Mouse (Mus musculus): ENCODE measurements at regions not wholly inside any gene's neighbourhood (a gene's known extent, or its start where the extent isn't known, plus 50 kb on each side); places are given as distances from the start of the nearest gene placed in this dataset.

DNA sequence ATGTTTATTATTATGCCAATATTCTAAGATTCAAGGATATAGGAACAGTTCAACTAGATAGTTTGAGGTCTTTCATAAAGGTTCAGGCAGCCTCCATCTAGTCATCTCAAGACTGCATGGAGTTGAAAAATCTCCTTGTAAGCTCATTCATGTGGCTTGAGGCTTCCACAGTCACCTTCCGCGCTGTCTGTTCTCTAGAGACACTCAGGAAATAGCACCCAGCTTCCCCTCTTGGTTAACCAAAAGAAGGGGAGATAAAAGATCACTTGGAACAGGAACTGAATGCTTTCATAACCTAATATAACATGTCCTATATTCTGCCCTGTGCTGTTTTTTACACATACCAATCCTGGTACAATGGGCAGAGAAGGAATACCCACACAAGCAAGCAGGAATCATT is 206.3 kb upstream of the Ercc4 start:
- no peak for DNase-seq (ENCODE audit: low read depth, low spot score)

DNA sequence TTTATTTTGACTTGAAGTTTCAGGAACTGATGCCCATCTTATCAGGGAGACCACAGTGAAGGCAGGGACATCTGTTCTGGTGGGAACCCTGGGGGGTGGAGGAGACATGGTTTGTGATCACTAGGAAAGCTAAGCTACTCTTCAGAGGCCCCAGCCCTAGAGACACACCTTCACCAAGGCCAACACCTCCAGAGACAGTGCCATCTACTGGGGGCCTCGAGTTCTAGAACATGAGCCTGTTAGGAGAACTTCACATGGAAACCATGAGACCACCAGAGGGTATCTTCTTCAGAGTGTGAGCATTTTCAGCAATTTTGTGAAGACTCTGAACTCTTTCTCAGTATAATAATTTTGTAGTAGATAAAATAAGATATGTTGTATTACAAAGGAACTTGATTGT is 204.5 kb upstream of the Ercc4 start:
- peak; percentile 21 for DNase-seq (ENCODE audit: low read depth, low spot score)

DNA sequence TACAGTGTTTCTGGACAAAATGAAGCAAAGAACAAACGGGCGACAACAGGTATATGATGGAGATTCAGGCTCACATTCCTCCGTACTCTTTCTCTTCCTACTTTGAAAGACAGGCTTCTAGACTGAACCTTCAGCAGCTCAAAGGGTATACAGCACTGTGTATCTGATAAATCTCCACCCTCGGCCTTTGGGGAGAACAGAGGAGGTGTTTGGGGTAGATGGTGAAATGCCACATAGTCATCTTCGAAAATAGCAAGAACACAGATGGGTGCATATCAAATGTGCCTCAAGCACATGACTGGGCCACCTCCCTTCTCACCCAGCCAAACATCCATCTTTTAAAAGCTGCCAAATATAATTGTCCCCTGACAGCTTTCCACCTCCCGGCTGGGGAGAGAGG is 184.8 kb upstream of the Ercc4 start:
- DNase-seq (ENCODE audit: low read depth, low spot score): no peak

DNA sequence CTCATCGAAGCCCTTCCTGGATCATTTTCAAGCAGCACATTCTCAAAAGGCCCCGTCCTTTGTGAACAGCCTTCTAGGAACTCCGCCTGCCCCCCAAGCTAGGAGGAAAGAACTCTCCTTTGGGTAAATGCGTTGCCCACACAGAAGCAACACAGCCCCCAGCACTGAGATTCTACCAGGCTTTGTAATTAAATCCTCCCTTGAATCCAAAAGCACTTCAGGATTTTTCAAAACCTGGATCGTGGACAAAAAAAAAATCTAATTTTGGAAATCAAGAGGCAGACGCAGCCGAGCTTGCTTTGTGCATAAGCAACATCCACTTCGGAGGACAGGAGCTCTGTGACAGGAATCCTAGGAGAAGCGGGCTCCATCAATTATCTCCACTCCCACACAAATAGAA is 183.6 kb upstream of the Ercc4 start:
- DNase-seq (ENCODE audit: low read depth, low spot score): no peak

DNA sequence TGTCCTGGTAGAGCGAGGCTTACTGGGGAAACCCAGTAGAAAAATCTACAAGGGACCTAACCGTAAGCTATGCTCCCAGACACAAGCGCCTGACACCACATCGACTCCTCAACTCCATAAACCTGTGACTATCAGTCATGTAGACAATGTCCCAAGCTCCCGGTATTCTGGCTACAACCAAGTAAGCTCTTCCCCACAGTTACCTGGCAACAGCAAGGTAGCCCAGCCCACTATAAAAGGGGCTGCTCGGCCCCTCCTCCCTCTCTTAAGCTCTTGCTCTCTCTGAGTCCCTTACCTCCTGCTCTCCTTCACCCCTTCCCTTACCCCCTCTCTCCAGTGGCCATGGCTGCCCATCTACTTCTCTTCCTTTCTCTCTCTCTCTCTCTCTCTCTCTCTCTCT is 178.4 kb upstream of the Ercc4 start:
- peak; percentile 21 for DNase-seq (ENCODE audit: low read depth, low spot score)

DNA sequence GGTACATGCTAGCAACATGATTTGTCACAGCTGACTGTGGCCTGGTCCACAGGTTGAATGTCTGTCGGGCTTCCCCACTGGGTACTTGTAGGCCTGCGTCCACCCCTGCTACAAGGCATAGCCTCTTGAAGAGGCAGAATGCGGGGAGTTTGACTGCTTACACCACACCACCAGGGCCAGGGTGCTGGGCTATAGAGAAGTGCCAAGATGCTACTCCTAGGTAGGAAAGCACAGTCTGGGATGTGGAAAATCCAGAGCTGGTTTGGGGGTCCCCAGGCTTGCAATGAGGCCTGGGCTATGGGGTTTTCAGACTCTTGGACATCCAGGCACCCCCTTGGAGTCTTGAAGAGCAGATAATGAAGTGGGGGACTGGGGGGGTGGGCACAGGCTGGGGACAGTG is 176.5 kb upstream of the Ercc4 start:
- DNase-seq (ENCODE audit: low read depth, low spot score): no peak

DNA sequence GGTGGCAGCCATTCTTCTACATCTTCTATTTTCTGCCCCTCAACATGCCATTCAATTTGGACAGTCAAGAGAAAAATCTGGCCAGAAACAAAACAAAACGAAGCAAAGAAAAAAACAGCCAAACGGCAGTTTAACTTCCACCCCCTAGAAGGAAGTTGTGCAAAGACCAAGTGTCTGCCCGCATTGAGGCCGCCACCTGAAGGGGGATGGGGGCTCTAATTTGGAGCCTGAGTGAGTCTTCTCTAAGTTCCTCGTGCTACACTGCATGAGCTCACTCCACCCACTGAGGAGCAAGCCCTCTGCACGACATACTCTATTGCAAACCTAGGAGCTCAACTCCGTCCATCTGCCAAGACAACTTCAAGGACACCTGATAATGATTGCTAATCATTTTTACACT is 174.9 kb upstream of the Ercc4 start:
- DNase-seq (ENCODE audit: low read depth, low spot score): no peak

DNA sequence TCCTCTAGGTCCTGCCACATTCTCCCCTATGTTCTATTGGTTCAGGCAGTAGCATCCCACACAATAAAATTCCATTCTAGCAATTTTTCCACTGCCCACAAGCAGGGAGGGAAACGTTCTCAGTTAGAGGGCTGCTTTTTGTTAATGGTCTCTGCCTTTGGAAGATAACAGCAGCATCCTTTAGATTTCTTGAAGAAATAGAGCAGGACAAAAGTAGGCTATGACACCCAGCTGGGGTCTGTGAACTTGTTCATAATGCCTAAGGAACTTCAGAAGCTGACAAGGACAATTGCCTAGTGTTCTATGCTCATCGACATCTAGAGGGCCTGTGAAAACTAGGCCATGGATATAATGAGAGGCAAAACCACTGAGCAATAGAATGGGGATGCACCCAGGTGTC is 174.2 kb upstream of the Ercc4 start:
- DNase-seq (ENCODE audit: low read depth, low spot score): no peak

DNA sequence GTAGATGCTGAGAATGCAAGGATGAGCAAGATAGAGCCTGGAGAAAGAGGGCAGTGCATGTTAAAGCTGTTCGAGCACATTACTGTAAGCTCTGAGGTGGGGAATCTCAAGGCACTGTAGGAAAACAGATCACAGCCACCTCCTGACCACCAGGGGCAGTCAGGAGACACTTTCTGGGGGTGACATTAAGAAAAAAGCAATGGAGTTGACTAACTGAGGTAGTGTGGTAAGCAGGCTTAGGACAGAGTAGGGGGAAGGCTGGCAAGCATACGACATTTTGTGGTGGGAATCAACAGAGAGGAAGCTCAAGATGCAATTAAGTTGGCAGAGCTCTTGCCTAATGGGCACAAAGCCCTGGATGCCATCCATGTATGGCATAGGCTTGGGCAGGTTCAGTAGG is 172.9 kb upstream of the Ercc4 start:
- peak; percentile 32 for DNase-seq (ENCODE audit: low read depth, low spot score)

DNA sequence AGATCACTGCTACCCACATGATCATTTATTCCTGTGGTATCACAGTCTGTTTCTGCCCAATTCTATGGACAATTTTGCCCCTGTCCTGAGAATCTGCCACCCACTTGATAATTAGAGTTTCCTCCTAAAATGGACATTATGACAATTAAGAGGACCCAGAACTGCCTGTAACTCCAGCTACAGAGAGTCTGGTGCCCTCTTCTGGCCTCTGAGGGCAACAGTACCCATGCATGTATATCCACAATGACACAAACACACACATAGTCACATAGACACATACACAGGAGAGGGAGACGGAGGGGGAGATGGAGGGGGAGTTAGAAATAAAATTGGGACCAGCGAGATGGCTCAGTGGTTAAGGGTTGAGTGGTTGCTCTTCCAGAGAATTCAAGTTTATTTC is 170.9 kb upstream of the Ercc4 start:
- DNase-seq (ENCODE audit: low read depth, low spot score): peak; percentile 26

DNA sequence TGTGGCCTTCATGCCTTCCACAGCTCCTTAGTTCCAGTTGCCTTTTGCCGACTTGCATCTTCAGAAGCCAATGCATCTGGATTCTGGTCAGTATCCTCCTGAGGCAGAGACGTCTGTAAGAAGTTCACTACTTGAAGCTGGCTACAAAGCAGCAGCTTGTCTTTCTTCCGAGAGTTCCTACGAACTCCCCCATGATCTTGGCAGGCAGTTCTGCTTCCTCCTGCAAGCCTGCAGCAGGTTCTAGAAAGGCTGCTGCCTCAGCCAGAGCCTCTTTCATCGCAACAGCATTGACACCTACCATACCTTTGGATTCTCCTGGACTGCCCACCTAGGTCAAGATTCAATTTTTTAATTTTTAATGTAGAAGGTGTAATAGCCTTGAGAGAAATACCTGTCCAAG is 158.3 kb upstream of the Ercc4 start:
- no peak for DNase-seq (ENCODE audit: low read depth, low spot score)

DNA sequence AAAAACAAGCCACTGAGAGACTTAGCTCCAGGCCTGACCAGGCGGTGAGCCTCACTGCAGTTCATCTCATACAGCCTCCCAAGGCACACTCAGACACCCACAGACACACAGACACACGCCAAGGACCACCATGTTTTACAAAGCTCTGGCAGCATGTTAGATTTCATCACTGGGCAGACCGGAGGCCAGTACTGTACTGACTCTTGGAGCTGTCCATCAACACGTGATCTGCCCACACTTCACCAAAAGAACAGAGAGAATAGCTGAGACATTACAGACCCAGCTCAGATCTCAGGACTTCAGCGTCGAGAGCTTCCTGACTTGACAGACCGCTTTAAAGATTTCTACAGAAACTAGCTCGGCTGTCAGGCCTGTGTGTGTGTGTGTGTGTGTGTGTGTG is 155.5 kb upstream of the Ercc4 start:
- DNase-seq (ENCODE audit: low read depth, low spot score): no peak

DNA sequence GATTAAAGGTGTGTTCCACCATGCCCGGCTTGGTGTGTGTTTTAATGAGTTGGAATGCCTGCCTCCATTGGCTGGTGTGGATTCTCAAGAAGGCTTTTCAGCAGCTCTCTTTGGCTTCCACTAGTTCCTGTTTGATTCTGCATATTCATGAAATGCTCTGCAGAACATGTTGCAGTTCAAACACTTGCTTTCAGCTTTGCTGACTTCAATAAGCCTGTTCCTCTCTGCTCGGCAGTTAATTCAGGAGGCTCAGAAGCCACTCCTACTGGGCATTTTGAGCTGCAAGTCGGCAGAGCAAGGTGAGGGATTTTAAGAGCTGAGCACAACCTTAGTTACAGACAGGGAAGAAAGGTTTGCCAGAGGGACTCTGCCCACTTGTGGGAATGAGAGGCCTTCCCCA is 153.1 kb upstream of the Ercc4 start:
- DNase-seq (ENCODE audit: low read depth, low spot score): peak; percentile 43

DNA sequence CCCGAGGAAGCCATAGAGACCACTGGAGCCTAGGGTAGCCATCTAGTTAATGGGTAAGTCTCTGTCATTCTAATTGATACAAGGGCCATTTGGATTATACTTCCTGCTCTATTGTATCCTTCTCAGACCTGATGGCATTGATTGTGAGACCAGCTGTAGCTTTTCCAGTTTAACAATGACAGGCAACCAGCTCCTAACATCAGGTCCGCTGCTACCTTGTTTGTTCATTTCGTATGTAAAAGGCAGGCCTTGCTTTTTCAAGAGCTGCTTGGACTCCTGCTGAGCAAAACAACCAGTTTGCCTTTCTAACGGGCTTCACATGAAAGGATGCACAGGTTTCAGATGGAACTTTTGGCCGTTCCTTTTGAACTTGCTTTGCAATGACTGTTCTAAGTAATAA is 148.6 kb upstream of the Ercc4 start:
- DNase-seq (ENCODE audit: low read depth, low spot score): peak; percentile 86

DNA sequence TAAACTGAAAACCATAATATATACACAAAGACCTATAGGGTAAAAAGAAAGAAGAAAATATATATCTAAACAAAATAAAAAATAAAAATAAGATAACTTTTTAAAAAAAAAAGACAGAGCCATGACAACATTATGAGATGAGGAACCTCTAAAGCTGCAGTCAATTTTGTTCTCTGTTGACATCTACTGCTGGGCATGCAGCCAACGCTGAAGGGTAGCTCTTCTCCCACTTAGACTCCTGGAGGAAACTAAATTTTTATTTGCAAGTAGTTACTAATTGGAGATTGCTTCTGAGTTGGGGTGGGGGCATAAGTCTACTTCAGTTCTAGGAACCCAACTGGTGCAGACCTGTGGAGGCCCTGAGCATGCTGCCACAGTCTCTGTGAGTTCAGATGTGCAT is 126.8 kb upstream of the Ercc4 start:
- no peak for DNase-seq (ENCODE audit: low read depth, low spot score)

DNA sequence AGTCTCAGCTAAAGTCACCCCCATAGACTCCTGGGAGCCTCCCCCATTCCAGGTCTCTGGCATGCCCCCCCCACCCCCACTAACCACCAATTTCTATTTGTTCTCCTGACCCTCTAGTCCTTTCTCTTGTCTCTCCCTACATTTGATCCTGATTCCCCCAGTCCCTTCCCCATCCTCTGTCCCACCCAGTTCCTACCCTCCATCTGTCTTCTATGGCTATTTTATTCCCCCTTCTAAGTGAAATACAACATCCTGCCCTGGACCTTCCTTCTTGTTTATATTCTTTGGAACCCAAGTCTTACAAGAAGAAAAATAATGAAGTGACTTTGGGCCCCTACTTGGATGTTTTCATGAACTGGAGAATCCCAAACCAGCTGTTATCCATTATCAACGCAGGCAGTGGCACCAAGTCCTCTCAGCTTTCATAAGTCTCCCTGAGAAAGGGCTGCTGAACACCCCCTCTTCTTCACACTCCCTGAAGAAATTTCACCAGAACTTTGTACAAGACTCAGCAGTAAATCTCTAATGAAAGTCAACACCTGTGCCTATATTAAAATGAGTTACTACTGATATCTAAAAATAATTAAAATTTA is 108.1 kb upstream of the Ercc4 start:
- no peak for DNase-seq (ENCODE audit: low read depth, low spot score)

DNA sequence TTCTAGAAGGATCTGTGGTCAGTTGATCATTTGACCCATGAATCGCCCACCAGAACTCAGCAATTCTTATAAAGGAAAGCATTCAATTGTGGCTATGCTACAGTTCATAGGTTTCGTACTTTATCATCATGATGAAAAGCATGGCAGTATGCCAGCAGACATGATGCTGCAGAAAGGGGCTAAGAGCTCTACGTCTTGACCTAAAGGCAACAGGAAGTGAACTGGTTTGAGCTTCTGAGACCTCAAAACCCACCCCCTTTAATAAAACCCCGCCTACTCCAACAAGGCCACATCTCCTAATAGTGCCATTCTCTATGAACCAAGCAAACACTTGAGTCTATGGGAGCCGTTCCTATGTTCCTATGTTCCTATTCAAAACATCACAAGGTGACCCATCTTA is 96.6 kb upstream of the Ercc4 start:
- DNase-seq (ENCODE audit: low read depth, low spot score): no peak

DNA sequence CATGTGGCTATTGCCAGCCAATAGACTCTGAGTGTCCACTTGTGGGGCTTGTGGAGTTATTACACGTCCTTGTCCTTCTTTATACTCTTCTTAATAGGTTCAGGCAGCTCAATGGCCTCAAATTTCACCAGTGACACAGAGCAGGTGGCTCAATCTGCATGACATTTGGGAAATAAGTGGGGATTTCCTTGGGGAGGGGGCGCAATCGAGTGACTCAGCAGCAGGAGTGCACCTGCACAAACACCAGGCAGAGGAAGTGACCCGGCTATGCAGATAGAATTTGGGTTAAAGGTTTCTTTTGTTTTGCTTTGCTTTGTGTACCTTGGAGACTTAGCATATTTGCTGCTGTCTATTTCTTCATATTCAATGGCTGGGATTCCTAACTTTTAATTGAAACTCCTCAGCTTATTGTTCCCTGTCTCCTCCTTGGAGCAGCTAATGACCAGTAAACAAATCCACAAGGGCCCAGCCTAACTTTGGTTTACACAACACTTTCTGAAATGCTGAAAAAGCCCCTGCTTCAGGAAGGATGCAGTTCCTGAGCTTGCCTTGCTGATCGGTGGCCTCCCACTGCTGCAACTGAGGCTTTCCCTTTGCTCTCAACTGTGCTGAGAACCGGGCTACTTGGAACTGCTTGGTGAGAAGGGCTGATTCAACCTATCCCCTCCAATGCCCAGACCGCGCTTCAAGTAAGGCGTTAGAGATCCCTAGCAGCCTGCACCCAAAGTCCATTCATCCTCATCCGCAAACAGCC is 95.4 kb upstream of the Ercc4 start:
- DNase-seq (ENCODE audit: low read depth, low spot score): peak; percentile 63

DNA sequence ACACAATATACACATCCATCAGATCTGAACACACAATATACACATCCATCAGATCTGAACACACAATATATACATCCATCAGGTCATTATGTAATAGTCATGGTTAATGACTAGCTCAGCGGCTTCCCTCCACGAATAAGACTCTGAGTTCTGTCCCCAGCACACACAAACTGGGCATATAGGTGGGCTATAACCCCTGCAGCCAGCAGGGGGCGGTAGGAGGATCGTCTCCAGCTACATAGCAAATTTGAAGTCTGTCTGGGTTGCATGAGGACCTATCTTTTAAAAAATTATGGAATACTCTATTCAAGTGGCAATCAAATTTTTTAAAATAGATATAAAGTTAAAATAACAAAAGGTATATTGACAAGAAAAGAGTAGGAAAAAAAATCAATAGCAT is 86.6 kb upstream of the Ercc4 start:
- peak; percentile 52 for DNase-seq (ENCODE audit: low read depth, low spot score)

DNA sequence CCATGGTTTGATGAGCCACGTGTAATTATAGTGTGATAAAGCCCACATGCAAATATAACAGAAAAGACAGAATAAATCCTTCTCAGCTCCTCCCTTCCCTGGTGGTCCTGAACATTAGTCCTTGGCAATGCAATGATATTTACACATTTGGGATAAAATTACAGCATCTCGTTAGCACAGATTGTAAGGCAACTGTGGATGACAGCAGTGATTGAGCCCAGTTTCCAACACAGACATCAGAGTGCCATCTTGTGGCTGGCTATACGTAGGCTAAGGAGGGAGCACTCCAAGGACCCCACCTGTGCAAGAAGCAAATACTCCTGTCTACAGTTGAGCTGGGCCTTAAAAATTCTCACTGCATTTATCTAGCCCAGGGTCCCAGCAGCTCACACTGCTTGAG is 84.1 kb upstream of the Ercc4 start:
- DNase-seq (ENCODE audit: low read depth, low spot score): peak; percentile 25

DNA sequence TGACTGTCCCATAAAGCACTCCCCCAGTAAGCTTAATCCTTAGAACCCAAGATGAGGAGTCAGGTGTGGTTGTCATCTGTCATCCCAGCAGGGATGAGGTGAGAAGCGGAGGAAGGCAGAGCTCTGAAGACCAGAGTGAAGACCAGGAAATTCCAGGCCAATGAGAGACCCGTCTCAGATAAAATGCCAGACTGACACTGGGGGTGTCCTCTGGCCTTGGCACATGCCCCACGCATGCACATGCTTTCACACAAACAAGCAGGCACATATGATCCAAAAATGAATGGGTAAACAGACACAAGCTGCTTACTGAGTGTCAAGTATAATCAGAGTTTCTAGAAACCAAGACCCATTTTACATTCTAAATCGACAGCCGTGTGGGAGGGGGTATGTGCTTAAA is 75.3 kb upstream of the Ercc4 start:
- DNase-seq (ENCODE audit: low read depth, low spot score): no peak

DNA sequence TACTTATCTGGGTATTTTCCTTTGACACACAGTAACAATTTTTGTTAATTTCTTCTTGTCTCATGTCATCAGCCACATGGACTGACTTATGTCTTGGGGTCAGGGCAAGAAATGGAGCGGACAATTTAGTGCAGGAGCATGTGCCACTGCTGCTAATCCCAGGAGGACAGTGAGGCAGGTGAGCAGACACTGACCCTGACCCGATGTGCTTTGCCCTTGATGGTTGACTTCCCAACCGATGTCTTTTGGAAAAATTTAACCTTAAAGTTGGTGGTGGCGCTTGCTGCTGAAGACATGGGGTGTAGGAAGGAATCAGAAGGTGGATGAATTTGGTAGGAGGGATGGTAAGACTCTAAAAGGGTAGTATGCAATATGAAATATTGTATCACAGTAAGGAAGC is 72.9 kb upstream of the Ercc4 start:
- DNase-seq (ENCODE audit: low read depth, low spot score): no peak

DNA sequence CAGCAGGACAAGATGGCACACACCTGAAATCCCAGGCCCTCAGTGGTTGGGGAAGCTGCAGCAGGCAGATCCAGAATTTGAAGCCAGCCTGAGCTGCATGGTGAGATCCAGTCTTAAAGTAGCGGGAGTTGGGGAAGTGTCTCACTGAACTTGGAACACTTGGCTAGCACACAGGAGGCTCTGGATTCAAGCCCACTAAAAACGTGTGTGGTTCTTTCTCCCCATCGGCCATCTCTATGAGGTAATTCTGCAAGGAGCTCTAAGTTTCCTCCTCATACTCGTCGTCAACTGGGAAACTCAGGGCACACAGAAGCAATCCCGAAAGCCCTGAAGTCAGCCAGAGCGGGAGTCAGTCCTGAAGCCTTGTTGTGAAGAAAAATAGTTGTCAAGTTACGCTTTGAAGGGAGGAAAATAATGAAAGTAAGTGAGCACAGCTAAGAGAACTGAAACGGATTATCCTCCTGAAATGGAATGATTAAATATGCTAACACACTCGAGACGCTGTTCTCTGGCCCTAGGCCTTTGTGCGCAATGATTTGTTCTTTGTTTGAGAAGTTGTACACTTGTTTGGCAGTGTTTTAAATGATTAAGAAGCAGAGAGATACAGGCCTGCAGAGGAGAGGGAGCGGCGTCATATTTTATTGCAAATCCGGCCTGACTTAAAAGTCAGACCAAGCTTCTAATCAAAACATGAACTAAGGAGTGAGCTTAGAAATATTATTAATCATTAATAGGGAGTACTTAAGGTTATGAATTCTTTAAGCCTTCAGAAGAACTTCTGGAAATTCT is 69.0 kb upstream of the Ercc4 start:
- no peak for DNase-seq (ENCODE audit: low read depth, low spot score)

Measured in ES-CJ7 (cell line).